Mouse (Mus musculus) common myeloid progenitor, adult 5-6 weeks (primary cell): ENCODE measurements at regions not wholly inside any gene's neighbourhood (a gene's known extent, or its start where the extent isn't known, plus 50 kb on each side); places are given as distances from the start of the nearest gene placed in this dataset.

ENCODE experiments used
- ATAC-seq: replicated peaks from 2 replicates; pipeline ENCODE4 v1.8.0; 2016; ENCODE audit warnings: low read depth, mild to moderate bottlenecking, moderate TSS enrichment, inconsistent platforms; ENCODE audit not compliant: poor library complexity, severe bottlenecking

DNA sequence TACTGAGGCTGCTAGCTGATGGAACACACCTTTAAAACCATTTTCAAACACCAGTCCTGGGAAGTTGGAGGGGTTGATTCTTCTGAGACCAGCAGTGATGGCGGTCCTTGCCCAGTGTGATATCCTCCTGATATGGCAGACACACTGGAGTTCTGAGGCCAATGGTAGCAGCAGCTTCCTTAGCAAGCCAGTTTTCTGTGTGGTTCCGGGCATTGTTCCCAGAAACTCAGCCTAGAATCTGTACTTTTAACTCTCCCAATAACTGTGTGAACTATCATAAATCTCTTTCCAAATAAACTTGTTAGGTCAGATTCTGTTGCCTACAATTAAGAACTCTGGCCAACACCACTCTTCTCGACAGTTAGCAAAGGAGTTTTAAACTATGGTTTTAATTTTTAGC lies 593.1 kb upstream of the Acvr2a start:
- ATAC-seq, result no peak

DNA sequence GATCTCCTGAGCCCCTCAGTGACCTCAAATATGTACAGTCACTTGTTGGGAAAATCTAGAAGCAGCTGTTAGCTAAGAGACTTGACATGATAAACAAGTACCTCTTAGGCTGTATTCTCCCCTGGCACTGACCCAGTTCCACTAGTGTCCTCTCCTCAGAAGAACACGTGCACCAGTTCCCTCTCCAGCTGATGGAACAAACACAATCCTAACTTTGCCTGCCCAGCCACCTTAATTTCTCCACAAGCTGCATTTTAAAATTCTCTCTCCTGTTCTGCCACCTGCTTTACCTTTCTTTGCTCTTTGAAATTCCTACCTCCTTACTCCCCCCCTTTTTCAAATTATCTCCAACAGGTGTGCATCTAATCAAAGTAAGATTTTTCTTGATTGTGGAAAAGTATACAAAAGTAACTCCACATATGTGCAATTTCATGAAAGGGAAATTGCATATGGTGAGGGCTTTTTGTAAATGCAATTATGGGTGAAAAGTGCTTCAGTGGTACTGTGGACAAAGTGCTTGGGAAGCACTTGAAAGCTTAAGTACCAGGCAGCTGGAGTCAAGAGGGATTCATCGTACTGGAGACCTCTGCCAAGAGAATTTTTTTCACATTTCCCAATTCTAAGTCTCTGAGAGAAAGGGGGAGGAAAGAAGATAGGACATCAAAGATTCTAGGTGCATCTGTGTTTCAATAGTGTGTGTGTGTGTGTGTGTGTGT lies 590.7 kb upstream of the Acvr2a start:
- ATAC-seq, result no peak

DNA sequence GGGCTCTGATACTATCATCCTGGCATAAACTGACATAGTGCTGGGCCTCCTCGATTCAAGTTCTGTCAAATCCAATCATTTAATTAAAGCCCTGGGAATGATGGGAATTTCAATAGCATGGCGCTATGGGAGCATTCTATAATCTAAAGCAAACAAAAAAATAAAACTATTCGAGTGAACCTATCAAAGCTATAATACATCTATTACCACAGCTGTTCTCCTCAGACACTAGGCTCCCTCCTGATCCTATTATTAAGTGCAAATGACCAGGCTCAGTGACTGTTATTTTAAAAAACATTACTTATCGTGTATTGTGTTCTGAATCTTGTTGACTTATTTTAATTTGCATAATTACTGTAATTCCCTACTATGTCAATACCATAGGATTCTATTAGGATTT lies 563.7 kb upstream of the Acvr2a start:
- no peak for ATAC-seq

DNA sequence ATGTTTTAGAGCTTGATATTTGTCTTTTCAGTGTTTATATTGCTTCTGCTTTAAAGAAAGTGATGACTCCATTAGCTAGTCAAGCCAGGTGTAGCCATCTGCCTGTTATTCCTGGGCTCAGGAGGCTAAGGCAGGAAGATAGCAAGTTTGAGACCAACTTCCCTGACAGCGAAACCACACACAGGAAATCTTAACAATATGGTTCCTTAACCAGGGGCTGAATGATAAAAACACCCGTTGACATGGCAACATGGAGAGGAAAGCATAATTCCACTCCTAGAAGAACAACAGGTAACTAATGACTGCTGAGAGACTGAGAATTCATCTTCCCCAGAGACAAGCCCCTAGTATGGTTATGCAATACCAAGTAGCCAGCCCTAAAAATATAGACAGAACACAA lies 553.6 kb upstream of the Acvr2a start:
- peak; percentile 85 for ATAC-seq
